Mouse (Mus musculus) cortical plate, adult 2 months (tissue): ENCODE measurements around the gene Nms. TPM values are rescaled to one million over a fixed set of nuclear protein-coding genes. Genes with fewer than 3 reads are reported as not detected.
A peak's percentile ranks its signal among the peaks of the same experiment; 100 is the strongest.

Source experiments
- H3K27ac ChIP-seq: fragments of 200-500 bp; 2 replicates; pipeline ENCODE4 v1.5.1; 2012; ENCODE audit warnings: low read length, control low read depth, inconsistent platforms; ENCODE audit not compliant: insufficient read depth
- H3K4me1 ChIP-seq: fragments of 200-500 bp; 2 replicates; pipeline ENCODE4 v1.6.1; 2011; ENCODE audit warnings: low read length; ENCODE audit not compliant: control insufficient read depth, insufficient read depth
- H3K4me3 ChIP-seq: fragments of 200-500 bp; 2 replicates; pipeline ENCODE4 v1.5.1; 2011; ENCODE audit warnings: mild to moderate bottlenecking, low read length, control low read depth; ENCODE audit not compliant: insufficient read depth
- CTCF ChIP-seq: fragments of 200-500 bp; IDR thresholded peaks from 2 replicates; pipeline ENCODE4 v1.5.1; 2011; ENCODE audit warnings: mild to moderate bottlenecking, control low read depth, low read length; ENCODE audit not compliant: insufficient read depth; ENCODE audit errors: extremely low read depth
- POLR2A ChIP-seq: fragments of 200-500 bp; IDR thresholded peaks from 2 replicates; pipeline ENCODE4 v1.6.1; 2011; ENCODE audit warnings: mild to moderate bottlenecking, low read length, control low read depth; ENCODE audit not compliant: insufficient read depth; ENCODE audit errors: extremely low read depth
- polyA plus RNA-seq: library from polyadenylated mRNA; depleted of rRNA; stranded (reverse); fragments of >200 nt; gene quantifications from 2 replicates; pipeline ENCODE4 v1.2.3, GENCODE M21; 2012

Gene Nms
- polyA plus RNA-seq, 1 experiment = not detected

GRCm38 (mm10) chr1:38936780-38937179 lies 2.2 kb upstream of the Nms start:
- TF ChIP-seq CTCF (peak; percentile 69), POLR2A (no peak)
- H3K27ac ChIP-seq = no peak overlapping the region
- H3K4me1 ChIP-seq = no peaks in the 10 kb centered on the region
- H3K4me3 ChIP-seq = no peak overlapping the region

GRCm38 (mm10) chr1:38939608-38940007 lies 659 bp downstream of the Nms start:
- H3K4me3 ChIP-seq = no peak overlapping the region
- H3K27ac ChIP-seq = no peak overlapping the region
- no peaks in the 10 kb centered on the region for H3K4me1 ChIP-seq
- TF ChIP-seq POLR2A (no peak), CTCF (no peak)

GRCm38 (mm10) chr1:38956457-38956856 lies 17.5 kb downstream of the Nms start:
- TF ChIP-seq CTCF (no peak), POLR2A (no peak)
- Histone ChIP-seq H3K27ac (no peak overlapping the region), H3K4me1 (no peaks in the 10 kb centered on the region), H3K4me3 (no peak overlapping the region)

- Histone ChIP-seq H3K4me3 (no peak overlapping the region), H3K4me1 (no peaks in the 10 kb centered on the region), H3K27ac (no peak overlapping the region)
- TF ChIP-seq POLR2A = no peak
- TF ChIP-seq CTCF = no peak
Observed at GRCm38 (mm10) chr1:38969116-38969515, 30.2 kb downstream of the Nms start.

- TF ChIP-seq POLR2A (no peak), CTCF (no peak)
- H3K4me1 ChIP-seq = no peaks in the 10 kb centered on the region
- no peak overlapping the region for H3K4me3 ChIP-seq
- H3K27ac ChIP-seq = no peak overlapping the region
Observed at GRCm38 (mm10) chr1:38971712-38972111, 32.8 kb downstream of the Nms start.

- H3K4me3 ChIP-seq = no peak overlapping the region
- TF ChIP-seq CTCF = no peak
- TF ChIP-seq POLR2A = no peak
- no peak overlapping the region for H3K27ac ChIP-seq
- no peaks in the 10 kb centered on the region for H3K4me1 ChIP-seq
Observed at GRCm38 (mm10) chr1:38972986-38973592, 34.1 kb downstream of the Nms start.

GRCm38 (mm10) chr1:38979953-38980352 lies 41.0 kb downstream of the Nms start:
- H3K4me3 ChIP-seq = no peak overlapping the region
- no peak overlapping the region for H3K27ac ChIP-seq
- TF ChIP-seq CTCF (no peak), POLR2A (no peak)
- no peaks in the 10 kb centered on the region for H3K4me1 ChIP-seq

GRCm38 (mm10) chr1:38983870-38984269 lies 44.9 kb downstream of the Nms start:
- no peak for TF ChIP-seq POLR2A
- TF ChIP-seq CTCF = no peak
- Histone ChIP-seq H3K4me1 (peaks cover 2% of the 10 kb centered on the region; the same call in 1 of the 2 replicates), H3K27ac (no peak overlapping the region), H3K4me3 (no peak overlapping the region)

- Histone ChIP-seq H3K4me1 (peaks cover 4% of the 10 kb centered on the region), H3K27ac (no peak within 1 kb of the TSS), H3K4me3 (no peak within 1 kb of the TSS)
- TF ChIP-seq CTCF (no peak), POLR2A (no peak)
Observed at GRCm38 (mm10) chr1:38985308-38985707, 46.4 kb downstream of the Nms start, which contains the start of gene Pdcl3. Gene Pdcl3 (plus strand): TSS chr1:38985608.

GRCm38 (mm10) chr1:38987080-38987864 lies 48.3 kb downstream of the Nms start:
- Histone ChIP-seq H3K27ac (peak overlapping the region; percentile 62; the same call in 1 of the 2 replicates), H3K4me3 (peak overlapping the region; percentile 85), H3K4me1 (peaks cover 4% of the 10 kb centered on the region)
- TF ChIP-seq CTCF (no peak), POLR2A (peak; percentile 70)
